Mouse (Mus musculus): ENCODE measurements around the gene Zic4.

Zic4 gene

DNA sequence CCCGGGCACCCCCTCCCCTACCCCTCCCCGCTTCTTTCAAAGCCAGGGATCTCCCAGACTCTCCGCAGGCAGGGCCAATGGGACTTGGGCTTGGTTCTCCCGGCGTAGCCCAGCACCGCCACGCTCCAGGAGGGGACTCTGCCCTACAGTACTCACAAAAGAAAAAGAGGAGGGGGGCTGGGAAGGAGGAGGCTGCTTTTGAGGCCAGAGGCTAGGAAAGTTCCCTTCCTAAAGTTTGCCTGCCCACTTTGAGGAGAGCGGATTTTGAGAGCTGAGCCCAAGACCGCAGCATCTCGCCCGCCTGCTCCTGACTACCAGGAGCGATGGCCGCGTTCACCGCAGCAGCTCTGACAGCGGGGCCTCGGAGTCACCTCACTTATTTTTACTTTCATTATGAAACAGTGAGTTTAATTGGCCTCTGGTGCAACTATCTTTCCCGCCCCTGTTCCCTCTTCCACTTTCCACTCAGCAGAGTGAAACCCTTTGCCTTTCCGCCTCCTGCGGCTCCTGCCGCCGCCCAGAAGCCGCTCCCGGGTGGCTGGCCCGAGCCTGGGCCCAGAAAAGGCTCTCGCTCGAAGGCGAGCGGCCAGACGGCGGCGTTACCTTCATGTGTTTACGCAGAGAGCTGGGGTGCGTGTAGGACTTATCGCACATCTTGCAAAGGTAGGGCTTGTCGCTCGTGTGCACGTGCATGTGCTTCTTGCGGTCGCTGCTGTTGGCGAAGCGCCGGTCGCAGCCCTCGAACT, at the start of gene Zic4:
Zic4 (plus strand) TSS at position 558 of the 746 bp plus-strand sequence.
- DNase-seq (ENCODE audit: low read depth, low spot score), result no peak

DNA sequence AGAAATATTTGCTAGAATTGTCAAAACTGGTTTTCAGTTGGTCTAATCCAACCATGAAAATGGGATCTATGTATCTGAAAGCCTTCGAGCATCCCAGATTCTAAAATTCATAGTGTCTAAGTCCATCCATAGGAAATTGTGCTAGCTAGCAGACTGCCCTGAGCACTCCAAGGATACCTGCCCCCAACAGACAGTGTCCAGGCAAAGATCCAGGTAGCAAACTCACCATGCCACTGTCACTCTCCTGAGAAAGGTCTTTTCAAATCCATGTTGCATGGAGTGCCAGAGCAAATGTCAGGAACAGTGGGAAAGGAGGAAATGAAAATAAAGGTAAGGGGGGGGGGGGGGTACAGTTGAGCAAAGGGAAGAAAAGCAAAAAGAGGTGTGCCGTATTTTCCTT, 14.6 kb upstream of the Zic4 start:
- no peak for DNase-seq (ENCODE audit: low read depth, low spot score)

- no peak for DNase-seq (ENCODE audit: low read depth, low spot score)
Measured at GRCm38 (mm10) chr9:91348746-91349145, 13.5 kb upstream of the Zic4 start.

DNA sequence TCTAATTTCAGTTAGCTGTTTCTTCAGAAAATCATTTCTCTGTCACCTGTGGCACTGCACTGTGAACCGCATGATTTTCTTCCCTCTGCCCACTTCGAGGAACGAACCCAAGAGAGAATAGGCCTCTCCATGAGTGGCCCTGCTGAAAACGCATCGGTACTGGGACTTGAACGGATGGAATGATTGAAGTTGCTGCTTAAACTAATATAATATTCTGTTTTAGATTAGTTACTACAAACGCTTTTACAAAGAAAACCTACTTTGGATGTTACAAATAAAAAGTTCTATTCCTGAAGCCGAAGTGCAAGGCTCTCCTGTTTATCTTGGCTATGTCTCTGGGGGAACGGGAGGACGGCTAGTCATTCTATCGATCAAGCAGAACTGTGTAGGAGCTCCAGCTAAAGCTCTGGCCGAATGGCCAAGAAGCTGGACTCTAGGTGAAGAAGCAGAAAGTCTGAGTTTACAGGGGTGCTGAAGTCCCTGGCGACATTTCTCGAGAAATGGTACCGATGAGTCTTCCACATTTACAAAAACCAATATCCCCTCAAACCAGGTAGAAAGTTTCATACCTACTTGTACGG, 11.9 kb upstream of the Zic4 start:
- DNase-seq (ENCODE audit: low read depth, low spot score), result no peak

DNA sequence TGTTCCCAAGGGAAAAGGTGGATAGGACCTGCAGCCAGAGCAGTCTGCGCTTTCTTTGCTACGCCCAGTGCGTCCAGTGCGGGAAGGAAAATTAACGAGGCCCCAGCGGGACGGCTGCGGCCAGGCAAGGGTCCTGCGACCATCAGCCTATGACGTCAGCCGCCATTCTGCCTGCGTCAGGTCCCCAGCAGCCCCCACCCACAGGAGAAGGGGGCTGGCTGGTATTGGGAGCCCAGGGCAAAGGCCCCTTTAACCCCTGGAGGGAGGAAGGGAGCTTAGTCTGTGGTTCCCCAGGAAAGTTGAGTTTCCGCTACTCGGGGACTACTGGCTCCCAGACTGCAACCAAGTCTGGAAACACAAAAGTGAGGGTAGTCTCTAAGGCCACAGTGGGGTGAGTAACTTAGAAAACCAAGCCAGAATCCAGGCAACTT, 11.3 kb upstream of the Zic4 start:
- no peak for DNase-seq (ENCODE audit: low read depth, low spot score)

DNA sequence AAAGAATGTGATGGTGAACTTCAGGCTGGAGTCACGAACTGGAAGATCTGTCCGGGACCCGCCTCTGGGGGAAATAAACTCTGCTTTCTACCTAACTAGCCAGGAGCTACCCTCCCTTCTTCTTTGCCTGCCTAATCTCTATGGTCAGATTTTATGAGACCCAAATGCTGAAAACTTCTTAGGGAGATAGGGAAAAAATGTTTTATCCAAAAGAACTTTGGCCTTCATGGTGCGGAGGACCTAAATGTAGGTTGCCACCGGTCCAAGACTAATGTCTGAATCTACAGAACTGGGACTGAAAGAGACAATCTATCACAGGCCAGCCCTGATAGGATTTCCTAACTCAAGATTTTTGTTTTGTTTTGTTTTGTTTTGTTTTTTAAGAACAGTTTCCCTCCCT, 10.9 kb upstream of the Zic4 start:
- DNase-seq (ENCODE audit: low read depth, low spot score), result no peak

GRCm38 (mm10) chr9:91351961-91352411, 10.2 kb upstream of the Zic4 start:
- no peak for DNase-seq (ENCODE audit: low read depth, low spot score)

GRCm38 (mm10) chr9:91352786-91353185, 9.4 kb upstream of the Zic4 start:
- DNase-seq (ENCODE audit: low read depth, low spot score), result no peak

DNA sequence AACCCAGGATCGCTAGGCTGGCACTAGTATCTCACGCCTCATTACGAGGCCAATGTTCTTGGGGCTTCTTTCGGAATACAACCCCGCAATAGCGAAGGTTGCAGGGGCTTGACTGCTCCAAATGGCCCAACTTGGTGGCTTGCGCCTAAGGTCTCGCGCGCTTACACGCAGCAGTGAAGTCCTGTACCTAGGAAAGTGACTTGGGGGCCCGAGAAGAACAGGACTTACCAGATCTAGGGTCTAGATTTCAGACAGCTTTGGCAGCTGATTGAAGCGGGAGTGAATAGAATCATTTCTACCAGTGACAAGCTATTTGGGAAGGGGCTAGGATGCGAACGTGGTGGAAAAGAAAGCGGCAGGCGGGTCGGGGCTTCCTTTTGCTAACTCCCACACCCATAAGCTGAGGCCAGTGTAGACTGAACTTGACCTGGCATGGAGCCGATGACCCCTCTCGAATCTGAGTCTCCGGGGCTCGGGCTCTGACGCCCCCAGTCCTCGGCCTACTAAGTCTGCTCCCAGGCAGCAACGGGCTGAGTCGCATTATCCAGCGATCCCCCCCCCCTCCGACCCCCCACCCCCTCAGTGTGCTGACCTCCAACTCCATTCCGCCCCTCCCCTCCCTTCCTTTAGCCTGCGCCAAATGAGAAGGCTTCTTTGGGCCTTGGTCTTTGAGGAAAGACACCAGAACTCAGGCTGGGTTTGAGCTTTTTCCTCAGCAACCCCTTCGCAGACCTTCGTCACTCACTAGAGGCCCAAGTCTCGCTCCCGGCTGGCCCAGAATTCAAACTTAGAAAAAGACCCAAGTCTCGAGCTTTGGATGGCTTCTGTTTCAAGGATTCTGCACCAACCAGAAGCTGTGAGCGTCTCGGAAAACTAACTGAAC, 8.4 kb upstream of the Zic4 start:
- no peak for DNase-seq (ENCODE audit: low read depth, low spot score)

- DNase-seq (ENCODE audit: low read depth, low spot score), result no peak
Measured at GRCm38 (mm10) chr9:91354434-91355269, 7.6 kb upstream of the Zic4 start.

DNA sequence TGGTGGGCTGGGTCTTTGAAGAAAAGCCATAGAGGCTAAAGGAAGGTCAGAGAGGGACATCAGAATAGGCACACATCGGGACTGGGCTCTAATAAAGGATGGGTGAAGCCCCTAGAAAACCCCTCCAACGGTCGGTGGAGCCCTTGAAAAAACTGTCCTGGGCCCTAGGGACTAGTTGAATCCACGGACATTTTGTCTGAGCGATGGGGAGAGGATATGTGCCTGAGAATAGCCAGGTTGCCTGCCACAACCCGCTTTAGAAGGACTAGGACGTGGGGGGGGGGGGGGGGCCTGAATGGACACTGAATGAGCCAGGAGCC, 7.0 kb upstream of the Zic4 start:
- DNase-seq (ENCODE audit: low read depth, low spot score), result no peak

GRCm38 (mm10) chr9:91355629-91356352, 6.4 kb upstream of the Zic4 start:
- peak; percentile 14 for DNase-seq (ENCODE audit: low read depth, low spot score)

DNA sequence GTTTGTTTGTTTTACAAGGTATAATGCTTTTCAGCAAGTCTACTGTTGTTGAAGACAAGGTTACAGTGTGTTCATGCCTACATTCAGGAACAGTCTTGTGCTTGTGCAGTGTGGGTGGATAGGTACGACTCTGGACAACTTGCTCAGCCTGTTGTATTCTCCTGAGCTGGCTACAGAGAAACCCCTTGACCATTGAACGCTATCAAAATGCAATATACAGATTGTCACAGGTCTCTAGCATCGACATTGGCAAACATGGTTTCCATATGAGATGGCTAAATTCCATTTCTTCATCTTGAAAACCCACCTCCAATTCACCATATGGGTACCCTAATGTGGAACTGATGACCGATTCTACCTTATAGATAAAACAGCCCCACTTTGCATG, 5.9 kb upstream of the Zic4 start:
- no peak for DNase-seq (ENCODE audit: low read depth, low spot score)

DNA sequence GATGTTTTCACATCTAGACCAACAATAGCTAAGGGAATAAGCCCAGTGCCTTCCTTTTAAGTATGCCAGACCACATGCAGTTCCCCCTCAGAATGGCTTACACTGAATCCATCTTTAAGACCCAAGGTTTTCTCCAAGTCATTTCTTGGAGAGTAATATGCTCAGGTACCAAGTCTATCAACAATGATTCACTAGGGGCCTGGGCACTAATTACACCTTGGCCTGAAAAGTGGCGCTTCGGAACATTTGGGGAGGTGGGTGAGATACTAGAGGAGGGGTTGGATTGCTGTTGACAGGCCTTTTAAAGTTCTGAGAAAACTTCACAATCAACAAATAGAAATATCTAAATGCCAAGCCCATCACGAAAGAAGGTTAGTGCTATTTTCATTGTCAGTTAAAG, 4.9 kb upstream of the Zic4 start:
- DNase-seq (ENCODE audit: low read depth, low spot score), result no peak

DNA sequence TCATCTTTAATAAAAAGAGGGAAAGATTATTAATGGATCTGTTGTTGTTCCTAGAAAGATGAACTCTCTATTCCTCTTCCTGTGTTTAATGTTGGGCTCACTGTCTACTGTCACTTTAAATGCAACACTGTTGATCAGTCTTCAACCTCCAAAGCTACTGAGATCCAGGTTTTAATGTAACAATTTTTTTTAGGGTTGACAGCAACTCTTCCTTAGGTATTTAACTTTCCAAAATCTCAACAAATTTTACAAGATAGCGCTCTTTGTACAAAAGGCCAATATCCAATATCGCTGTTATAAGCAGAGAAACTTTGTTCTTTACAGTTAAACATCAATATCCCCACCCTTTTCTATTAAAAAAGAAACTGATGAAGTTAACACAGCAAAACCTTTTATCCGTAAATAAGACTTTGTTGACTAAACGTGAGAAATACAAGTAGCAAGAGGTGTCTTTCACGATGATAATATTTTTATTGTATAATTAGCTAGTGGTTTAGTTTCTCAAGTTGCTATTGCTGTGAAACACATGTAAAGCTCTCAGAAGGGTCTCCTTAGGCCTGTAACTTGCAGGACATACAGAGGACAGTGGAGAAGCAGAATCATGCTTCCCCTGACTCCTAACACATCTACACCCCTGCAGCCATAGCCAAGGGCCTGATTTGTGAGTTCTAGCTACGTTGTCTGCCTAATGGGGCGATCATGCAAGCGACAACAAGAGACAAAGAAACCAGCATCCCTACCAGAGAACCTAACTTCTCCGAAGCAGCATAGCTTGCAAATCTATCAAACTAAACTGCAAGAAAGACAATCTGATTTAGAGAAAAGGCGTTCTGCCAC, 3.1 kb upstream of the Zic4 start:
- DNase-seq (ENCODE audit: low read depth, low spot score), result no peak

DNA sequence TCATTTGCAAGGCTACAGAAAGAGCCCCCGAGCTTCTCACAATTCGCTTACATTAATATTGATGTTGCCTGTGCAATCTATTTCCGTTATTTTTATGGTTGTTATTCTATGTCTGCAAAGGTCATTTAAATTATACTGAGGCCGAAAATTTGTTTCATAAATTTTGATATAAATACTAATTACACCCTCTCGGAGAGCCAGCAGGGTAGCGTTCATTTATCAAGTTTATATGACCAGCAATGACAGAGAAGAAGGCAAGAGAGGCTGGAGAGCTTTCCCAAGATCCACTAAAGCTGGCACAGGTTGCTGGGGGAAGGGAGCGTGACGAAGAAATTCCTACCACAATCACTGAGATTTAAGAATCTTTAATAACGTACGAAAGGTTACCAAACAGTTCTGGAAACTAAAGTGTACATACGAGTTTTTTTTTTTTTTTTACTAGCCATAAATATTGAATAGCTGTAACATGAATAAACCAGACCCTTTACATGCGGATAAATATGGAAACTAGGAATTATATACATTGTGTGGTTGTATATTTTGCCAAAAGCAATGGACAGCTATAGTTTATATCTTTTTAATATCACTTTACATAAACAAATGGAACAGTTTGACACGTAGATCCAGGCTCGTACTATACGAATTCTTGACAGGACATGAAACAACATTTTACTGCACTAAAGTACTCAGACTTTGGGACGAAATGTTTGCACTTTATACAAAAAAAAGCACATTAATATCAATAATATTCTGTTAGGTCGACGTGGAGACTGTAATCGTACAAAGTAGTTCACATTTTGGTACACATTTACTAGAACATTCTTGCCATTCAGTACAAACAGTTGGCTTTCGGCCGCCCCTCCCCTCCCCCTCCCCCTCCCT, 1.8 kb upstream of the Zic4 start:
- DNase-seq (ENCODE audit: low read depth, low spot score), result no peak

- DNase-seq (ENCODE audit: low read depth, low spot score), result no peak
Measured at GRCm38 (mm10) chr9:91361033-91361855, 969 bp upstream of the Zic4 start.

GRCm38 (mm10) chr9:91363011-91363730, 958 bp downstream of the Zic4 start:
- DNase-seq (ENCODE audit: low read depth, low spot score), result no peak
